Mouse (Mus musculus): ENCODE data around the gene Olfr481.

The Olfr481 gene

DNA sequence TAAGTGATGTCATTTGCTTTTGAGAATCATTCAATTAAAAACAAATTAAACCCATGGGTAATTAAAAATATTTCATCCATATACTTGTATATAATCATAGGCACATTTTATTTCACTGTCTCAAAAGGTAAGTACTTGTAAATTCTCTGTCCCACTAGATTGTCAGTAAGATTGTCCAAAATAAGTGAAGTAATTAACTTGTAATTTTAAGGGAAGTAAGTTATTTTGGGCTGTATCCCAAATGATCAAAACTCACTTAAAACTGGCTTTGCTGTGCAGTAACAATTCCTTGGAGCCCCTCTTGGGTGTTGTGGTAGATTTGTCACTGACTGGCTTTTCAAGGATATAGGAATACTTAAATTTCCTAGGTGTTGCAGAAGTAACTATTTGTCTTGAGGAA lies at the start of gene Olfr481:
Olfr481 (plus strand) TSS at position 301 of the 400 bp plus-strand sequence.
- no peak for DNase-seq (ENCODE audit: low spot score in 2 of 2)

GRCm38 (mm10) chr7:108033889-108034288 lies 45.8 kb upstream of the Olfr481 start, which contains the start of gene Olfr478:
Gene Olfr478, minus strand, starts transcription at chr7:108033989.
- no peak for DNase-seq (ENCODE audit: low spot score in 2 of 2)

GRCm38 (mm10) chr7:108050393-108050792 lies 29.3 kb upstream of the Olfr481 start, which contains the start of gene Olfr479:
Gene Olfr479, plus strand, starts transcription at chr7:108050693.
- DNase-seq (ENCODE audit: low spot score in 2 of 2), result no peak

DNA sequence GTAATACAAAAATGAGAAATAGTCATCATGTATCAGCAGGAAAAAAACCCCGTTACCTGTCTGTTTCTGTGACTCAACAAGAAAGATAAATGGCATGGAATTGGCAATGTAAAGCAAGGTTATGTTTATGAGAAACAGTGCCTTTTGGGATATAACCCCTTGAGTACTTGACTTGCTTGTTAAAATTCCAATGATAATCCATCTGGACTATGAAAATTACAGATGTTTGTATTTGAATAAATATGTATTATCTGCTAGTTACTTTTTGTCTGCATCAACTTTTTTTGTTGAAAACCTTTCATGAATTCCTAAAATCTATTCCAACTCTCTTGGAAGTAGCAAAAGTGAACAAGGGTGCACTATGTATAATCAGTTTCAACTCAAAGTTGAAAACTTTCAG lies 12.4 kb upstream of the Olfr481 start, which contains the start of gene Olfr480:
Olfr480 (minus strand) TSS at position 101 of the 400 bp plus-strand sequence.
- DNase-seq (ENCODE audit: low spot score in 2 of 2), result no peak

GRCm38 (mm10) chr7:108097486-108097885 lies 17.8 kb downstream of the Olfr481 start, which contains the start of gene Olfr482:
Gene Olfr482, minus strand, starts transcription at chr7:108097586.
- no peak for DNase-seq (ENCODE audit: low spot score in 2 of 2)

- no peak for DNase-seq (ENCODE audit: low spot score in 2 of 2)
Measured at GRCm38 (mm10) chr7:108100549-108100948, 20.9 kb downstream of the Olfr481 start, which contains the start of gene Olfr483. Gene Olfr483, plus strand, starts transcription at chr7:108100849.

DNA sequence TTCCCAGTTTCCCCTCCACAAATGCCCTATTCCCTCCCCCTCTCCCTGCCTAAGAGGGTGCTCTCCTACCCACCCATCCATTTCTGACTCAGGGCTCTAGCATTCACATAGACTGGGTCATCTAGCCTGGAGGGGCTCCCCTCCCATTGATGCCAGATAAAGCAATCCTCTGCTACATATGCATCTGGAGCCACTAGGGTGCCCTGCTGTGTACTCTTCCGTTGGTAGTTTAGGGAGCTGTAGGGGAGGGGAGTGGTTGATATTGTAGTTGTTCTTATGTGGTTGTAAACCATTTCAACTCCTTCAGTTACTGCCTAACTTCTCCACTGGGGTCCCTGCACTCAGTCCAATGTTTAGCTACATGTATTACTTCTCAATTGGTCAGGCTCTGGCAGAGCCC lies 41.0 kb downstream of the Olfr481 start:
- DNase-seq (ENCODE audit: low spot score in 2 of 2), result no peak

DNA sequence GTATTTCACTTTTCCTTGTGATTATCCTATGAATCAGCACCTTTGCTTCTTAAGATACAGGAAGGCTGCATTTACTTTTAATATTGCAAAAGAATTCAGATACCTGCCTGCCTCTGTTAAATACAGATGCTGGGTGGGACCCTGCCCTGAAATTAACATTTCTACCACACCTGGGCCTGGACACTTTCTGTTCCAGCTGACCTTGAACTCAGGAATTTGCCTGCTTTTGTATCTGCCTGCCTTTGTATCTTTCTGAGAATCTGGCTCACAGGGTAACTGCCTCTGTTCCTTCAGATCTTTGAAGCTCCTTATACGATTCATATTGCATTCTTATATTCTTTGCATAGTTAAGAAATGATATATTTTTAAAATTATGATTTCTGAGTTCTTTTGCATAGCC lies 41.8 kb downstream of the Olfr481 start:
- DNase-seq (ENCODE audit: low spot score in 2 of 2), result no peak

DNA sequence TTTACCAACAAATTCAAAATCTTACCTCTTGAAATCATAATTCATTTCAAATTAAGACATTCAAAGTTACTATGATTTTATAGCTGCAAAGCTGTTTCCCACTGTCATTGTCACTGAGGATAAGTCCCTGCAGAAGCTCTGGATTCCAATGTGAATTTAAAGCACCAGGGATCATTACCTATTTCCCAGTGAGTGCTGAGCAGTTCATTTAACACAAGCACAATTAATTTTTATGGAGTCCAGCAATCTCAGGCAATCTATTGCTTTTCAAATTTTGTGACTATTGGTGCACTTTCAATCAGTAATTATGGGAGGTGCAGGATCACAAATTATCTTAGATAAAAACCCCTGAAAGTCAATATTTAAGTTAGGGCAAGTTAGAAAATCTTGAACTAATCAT lies 47.7 kb downstream of the Olfr481 start, which contains the start of gene Olfr484:
Olfr484 (minus strand) TSS at position 101 of the 400 bp plus-strand sequence.
- no peak for DNase-seq (ENCODE audit: low spot score in 2 of 2)

Data from frontal cortex, postnatal 25 days (tissue).